Mouse (Mus musculus) layer of hippocampus, postnatal 14 days (tissue): ENCODE results near the gene Asb2. TPM values are rescaled to one million over a fixed set of nuclear protein-coding genes. Genes with fewer than 3 reads are reported as not detected.

ENCODE experiments used
- DNase-seq, 2 experiments: peaks; one replicate each; pipeline ENCODE4 v3.0.0; 2021 to 2022; ENCODE audit warnings: low spot score in 2 of 2, mixed read lengths in 1 of 2
- total RNA-seq, 2 experiments: library from RNA; stranded (reverse); gene quantifications; 2 replicates each; pipeline ENCODE4 v1.2.3; 2021

Gene Asb2
- total RNA-seq, 2 experiments from 2014 or later = 1.9 TPM

DNA sequence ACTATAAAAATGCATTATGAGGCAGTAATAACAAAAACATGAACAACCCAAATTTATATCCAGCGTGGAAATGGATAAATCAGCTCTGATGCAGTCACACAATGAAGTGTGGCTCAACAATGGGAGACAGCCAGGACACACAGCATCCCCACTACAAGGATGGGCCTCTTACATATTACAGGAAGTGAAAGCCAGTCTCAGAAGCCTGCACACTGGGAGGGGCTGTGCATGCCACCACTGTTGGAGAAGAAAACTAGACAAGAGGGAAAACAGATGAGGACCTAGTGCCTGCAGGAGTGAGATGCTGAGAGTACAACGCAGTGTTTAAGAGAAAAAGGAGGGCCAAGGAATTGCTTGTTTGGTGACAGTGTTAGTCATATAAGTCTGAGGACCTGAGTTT, 82.1 kb downstream of the Asb2 start:
- no peak for DNase-seq

DNA sequence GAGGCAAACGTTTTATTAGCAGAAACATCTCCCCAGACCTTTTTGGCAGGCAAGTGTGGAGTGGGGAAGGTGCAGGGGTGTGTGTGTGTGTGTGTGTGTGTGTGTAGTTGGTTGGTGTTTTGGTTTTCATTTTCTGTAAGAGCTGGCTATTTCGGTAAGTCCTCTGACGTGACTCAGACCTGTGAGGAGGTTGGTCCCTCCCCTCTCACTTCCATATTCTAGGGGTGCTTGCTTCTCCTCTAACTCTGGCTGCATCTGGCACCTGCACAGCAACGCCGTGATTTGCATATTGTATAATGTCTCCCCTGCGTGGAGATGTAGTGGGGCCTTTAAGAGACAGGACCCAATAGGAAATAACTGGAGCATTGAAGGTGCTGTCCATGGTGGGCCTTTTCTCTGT, 82.8 kb downstream of the Asb2 start:
- DNase-seq = no peak

DNA sequence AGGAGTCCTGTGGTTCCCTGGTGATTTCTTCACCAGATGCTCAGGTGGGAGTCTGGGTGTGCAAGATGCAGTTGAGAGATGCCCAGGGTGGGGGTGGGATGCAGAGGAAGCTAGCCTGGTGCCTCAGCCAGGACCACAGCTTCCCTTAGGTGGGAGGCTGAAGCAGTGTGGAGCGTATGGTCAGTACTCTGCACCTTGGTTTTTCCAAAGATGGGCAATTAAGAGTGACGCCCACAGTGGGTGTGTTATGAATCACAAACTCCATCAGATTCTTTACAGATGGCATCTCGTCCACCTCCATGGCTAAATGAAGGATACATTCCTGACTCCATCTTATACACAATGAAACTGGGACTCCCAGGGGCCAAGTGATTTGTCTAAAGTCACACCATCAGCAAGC, 83.6 kb downstream of the Asb2 start:
- DNase-seq = no peak

Other genes with a start within 250 kb of the Asb2 start
- 1 to 10 TPM; 4.8 to 7.9 TPM for gene Prima1, start 113.9 kb downstream of the Asb2 start, total RNA-seq
- gene Fam181a, start 45.0 kb downstream of the Asb2 start, total RNA-seq = 1 to 10 TPM; 2.1 to 2.2 TPM
- 10 to 100 TPM; 45.3 to 47.3 TPM for gene Otub2, start 32.7 kb upstream of the Asb2 start, total RNA-seq
- 1 to 10 TPM; 2.0 to 3.4 TPM for gene 9330161L09Rik, start 51.8 kb upstream of the Asb2 start, total RNA-seq
- gene Ddx24, start 69.8 kb upstream of the Asb2 start, total RNA-seq = 100 to 1,000 TPM; 166 to 196 TPM
- gene Ifi27, start 78.2 kb upstream of the Asb2 start, total RNA-seq = 10 to 100 TPM; 54.1 to 54.8 TPM
- 1 to 10 TPM; 2.0 to 2.8 TPM for gene Ifi27l2a, start 87.7 kb upstream of the Asb2 start, total RNA-seq
- not detected for gene Ifi27l2b, start 101.2 kb upstream of the Asb2 start, total RNA-seq
- gene Ppp4r4, start 176.3 kb upstream of the Asb2 start, total RNA-seq = 10 to 100 TPM; 31.6 to 37.8 TPM